Comparison of ENCODE assay signal across 10 mouse cellular contexts in the genomic region with DNA sequence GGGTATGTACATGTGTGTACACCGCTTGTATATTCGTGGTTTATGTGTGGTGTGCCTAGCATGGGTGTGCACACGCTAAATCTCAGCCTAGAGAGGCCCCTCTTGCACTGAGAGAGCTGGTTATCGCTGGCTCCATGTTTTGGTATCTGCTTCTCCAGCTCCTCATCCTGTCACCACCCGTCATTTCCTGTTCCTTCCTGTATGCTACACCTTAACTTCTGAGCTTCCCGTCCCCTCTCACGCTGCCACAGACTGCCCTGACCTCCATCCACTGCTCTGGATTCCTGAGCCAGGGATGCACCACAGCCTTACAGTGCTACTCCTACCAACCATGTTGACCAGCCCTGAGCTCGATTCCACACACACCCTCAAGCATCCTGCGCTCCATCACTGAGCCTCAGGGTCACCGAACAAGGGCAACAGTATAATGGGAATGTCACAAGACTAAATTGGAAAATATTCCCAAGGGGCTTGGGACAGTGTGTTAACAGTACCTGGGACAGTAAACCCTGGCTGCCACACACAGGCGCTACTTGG. TPM values are rescaled to one million over a fixed set of nuclear protein-coding genes. Genes with fewer than 3 reads are reported as not detected.
A peak's percentile ranks its signal among the peaks of the same experiment; 100 is the strongest.
DNase-seq lines count a peak whose midpoint lies in the region; ATAC-seq and TF ChIP-seq lines count a peak whose summit lies in the region.
"Had no signal": no experiment of that assay in that cellular context is flagged by ENCODE, and none has a peak within 500 bp of the region (broad histone marks: within the 10 kb centered on the region; RNA-seq: fewer than 3 reads in every experiment).

No protein-coding gene starts in this region.

- TF ChIP-seq POLR2A in myocyte (IDR thresholded peaks at IDR 0.05; ENCODE audit: insufficient read length, low read depth), result no peak

- H3K4me1 ChIP-seq in heart, embryonic 15.5 days (replicated peaks), result peaks cover 57% of the 10 kb centered on the region
- H3K4me1 ChIP-seq in neural tube, embryonic 13.5 days (replicated peaks), result peaks cover 77% of the 10 kb centered on the region
- H3K4me1 ChIP-seq in embryonic facial prominence, embryonic 15.5 days, result peaks cover 46% of the 10 kb centered on the region

- H3K27me3 ChIP-seq in heart, embryonic 15.5 days, result no peaks in the 10 kb centered on the region
- H3K27me3 ChIP-seq in neural tube, embryonic 13.5 days, result no peaks in the 10 kb centered on the region
- H3K27me3 ChIP-seq in embryonic facial prominence, embryonic 15.5 days, result no peaks in the 10 kb centered on the region
- H3K27me3 ChIP-seq in myocyte (ENCODE audit: control insufficient read depth, insufficient read depth, insufficient read length), result no peaks in the 10 kb centered on the region
- H3K27me3 ChIP-seq: midbrain, embryonic 15.5 days had no signal

- H3K4me2 ChIP-seq in heart, embryonic 15.5 days, result no peak overlapping the region
- H3K4me2 ChIP-seq in neural tube, embryonic 13.5 days, result no peak overlapping the region
- no peak overlapping the region for H3K4me2 ChIP-seq in embryonic facial prominence, embryonic 15.5 days (replicated peaks)
- peak overlapping the region; percentile 33 for H3K4me2 ChIP-seq in myocyte (ENCODE audit: low read depth)
- H3K4me2 ChIP-seq: midbrain, embryonic 15.5 days had no signal

- intact Hi-C loops in heart, postnatal 36 days (cut with DNase I), result no loop called here

- DNase-seq in heart, postnatal 36 days, result no peak
- no peak for DNase-seq in neural tube, embryonic 10.5 days (ENCODE audit: extremely low spot score, low spot score)
- no peak for DNase-seq in right cerebral cortex, adult 2 months (ENCODE audit: low spot score in 2 of 2)
- DNase-seq: adrenal gland, adult 2 months had no signal

- peak overlapping the region; percentile 15; the same call in 1 of the 2 replicates for H3K27ac ChIP-seq in heart, embryonic 15.5 days
- peak overlapping the region; percentile 67 for H3K27ac ChIP-seq in neural tube, embryonic 13.5 days (replicated peaks)
- 0 out of 2 replicates have a peak overlapping the region, but pooled peaks have one; percentile 34 for H3K27ac ChIP-seq in embryonic facial prominence, embryonic 15.5 days (replicated peaks)
- H3K27ac ChIP-seq: midbrain, embryonic 15.5 days had no signal

- 63% methylated on average over 11 of the region's 11 CpGs for WGBS in heart, embryonic 15.5 days
- WGBS in neural tube, embryonic 13.5 days, result 87% methylated on average over 11 of the region's 11 CpGs
- 83% methylated on average over 11 of the region's 11 CpGs for WGBS in embryonic facial prominence, embryonic 15.5 days

- H3K9ac ChIP-seq in heart, embryonic 15.5 days, result no peak overlapping the region
- H3K9ac ChIP-seq in neural tube, embryonic 13.5 days, result no peak overlapping the region
- H3K9ac ChIP-seq in embryonic facial prominence, embryonic 15.5 days, result no peak overlapping the region
- H3K9ac ChIP-seq: midbrain, embryonic 15.5 days had no signal

- no peak for ATAC-seq in heart, embryonic 15.5 days (replicated peaks; ENCODE audit: insufficient number of reproducible peaks, insufficient read depth, low FRiP score, low read depth)
- no peak for ATAC-seq in neural tube, embryonic 13.5 days (ENCODE audit: low read depth)
- no peak for ATAC-seq in embryonic facial prominence, embryonic 15.5 days (ENCODE audit: insufficient number of reproducible peaks, low FRiP score, low TSS enrichment, low read depth)
- ATAC-seq: midbrain, embryonic 15.5 days had no signal

- H3K36me3 ChIP-seq in heart, embryonic 15.5 days, result peaks cover 44% of the 10 kb centered on the region
- peaks cover 21% of the 10 kb centered on the region; the same call in 1 of the 2 replicates for H3K36me3 ChIP-seq in neural tube, embryonic 13.5 days
- peaks cover 24% of the 10 kb centered on the region for H3K36me3 ChIP-seq in embryonic facial prominence, embryonic 15.5 days
- peaks cover 10% of the 10 kb centered on the region for H3K36me3 ChIP-seq in myocyte (ENCODE audit: control insufficient read depth, insufficient read depth)
- H3K36me3 ChIP-seq: midbrain, embryonic 15.5 days had no signal

- no peaks in the 10 kb centered on the region for H3K9me3 ChIP-seq in heart, embryonic 15.5 days (replicated peaks)
- H3K9me3 ChIP-seq in neural tube, embryonic 13.5 days, result no peaks in the 10 kb centered on the region
- H3K9me3 ChIP-seq in embryonic facial prominence, embryonic 15.5 days (replicated peaks), result no peaks in the 10 kb centered on the region
- H3K9me3 ChIP-seq: midbrain, embryonic 15.5 days had no signal

- no peak overlapping the region for H3K4me3 ChIP-seq in heart, embryonic 15.5 days
- no peak overlapping the region for H3K4me3 ChIP-seq in neural tube, embryonic 13.5 days
- no peak overlapping the region for H3K4me3 ChIP-seq in embryonic facial prominence, embryonic 15.5 days (replicated peaks)
- H3K4me3 ChIP-seq in myocyte, result no peak overlapping the region
- H3K4me3 ChIP-seq: erythroblast, embryonic 14.5 days; midbrain, embryonic 15.5 days had no signal

- H3K79me2 ChIP-seq in myocyte (ENCODE audit: control insufficient read depth, insufficient read depth), result no peaks in the 10 kb centered on the region

- H3ac ChIP-seq in myocyte (ENCODE audit: control insufficient read depth, insufficient read length), result no peak overlapping the region

TF ChIP-seq in myocyte, 11 proteins besides CTCF, POLR2A, EP300 and RAD21:
- no peak for TF ChIP-seq MYOD1 (IDR thresholded peaks at IDR 0.05; ENCODE audit: control insufficient read depth in 1 of 3, insufficient read length in 2 of 3, low read depth in 2 of 3)
- no peak for TF ChIP-seq E2F4 (IDR thresholded peaks at IDR 0.05; ENCODE audit: insufficient read depth)
- TF ChIP-seq MYOG (IDR thresholded peaks at IDR 0.05; ENCODE audit: control insufficient read depth in 1 of 3, insufficient read depth in 1 of 3, insufficient read length in 2 of 3, low read depth in 2 of 3), result no peak
- no peak for TF ChIP-seq TCF12 (IDR thresholded peaks at IDR 0.05; ENCODE audit: insufficient read depth, poor library complexity, severe bottlenecking)
- TF ChIP-seq REST (IDR thresholded peaks at IDR 0.05; ENCODE audit: insufficient read depth, insufficient read length), result no peak
- no peak for TF ChIP-seq TCF3 (IDR thresholded peaks at IDR 0.05; ENCODE audit: insufficient read length, low read depth)
- TF ChIP-seq CEBPB (IDR thresholded peaks at IDR 0.05; ENCODE audit: insufficient read depth, poor library complexity, severe bottlenecking), result no peak
- no peak for TF ChIP-seq USF1 (IDR thresholded peaks at IDR 0.05; ENCODE audit: low read depth)
- no peak for TF ChIP-seq POLR2AphosphoS2 (IDR thresholded peaks at IDR 0.05; ENCODE audit: insufficient read length, low read depth)
- TF ChIP-seq MAX (IDR thresholded peaks at IDR 0.05; ENCODE audit: low read depth), result no peak
- TF ChIP-seq SRF (IDR thresholded peaks at IDR 0.05; ENCODE audit: control insufficient read depth, insufficient read length, low read depth), result no peak
TF ChIP-seq in myocyte: peak in this region for 0.

RNA-seq across cellular contexts. Expression of a gene that starts 39.5 kb away (rescaled TPM):
- polyA plus RNA-seq in heart, embryonic 15.5 days (2015; fragmentation: Nextera tagmentation; extraction: Ambion mirVana), result 109 and 136 TPM in 2 replicates
- 10 to 100 TPM; 35.0 to 43.3 TPM for total RNA-seq in heart, postnatal 36 days (2021)
- 58.5 and 68.3 TPM in 2 replicates for polyA plus RNA-seq in neural tube, embryonic 13.5 days (2015; fragmentation: Nextera tagmentation; extraction: Ambion mirVana)
- 80.3 and 96.0 TPM in 2 replicates for polyA plus RNA-seq in embryonic facial prominence, embryonic 15.5 days (2015; fragmentation: Nextera tagmentation; extraction: Ambion mirVana)
- polyA plus RNA-seq in myocyte (2012; fragmentation: generic; extraction: Trizol), result 35.9 TPM

Comparison
In these comparisons a context has a peak if more than half of its experiments do, and no peak if none do; other contexts are left out.
1. H3K27ac ChIP-seq: peak in every context shown above with its lines; median percentile 67 in neural tube, embryonic 13.5 days; 34 in embryonic facial prominence, embryonic 15.5 days; 15 in heart, embryonic 15.5 days.